Mouse (Mus musculus) stomach, postnatal 0 days (tissue): ENCODE measurements around the gene Rad9b.

Experiments
- CTCF ChIP-seq: IDR thresholded peaks from 2 replicates; pipeline ENCODE4 v1.5.1; 2016; ENCODE audit warnings: antibody characterized with exemption, low read depth, mild to moderate bottlenecking, moderate library complexity
- EP300 ChIP-seq: optimal IDR thresholded peaks from 2 replicates; pipeline ENCODE3; 2016; ENCODE audit warnings: antibody characterized with exemption

DNA sequence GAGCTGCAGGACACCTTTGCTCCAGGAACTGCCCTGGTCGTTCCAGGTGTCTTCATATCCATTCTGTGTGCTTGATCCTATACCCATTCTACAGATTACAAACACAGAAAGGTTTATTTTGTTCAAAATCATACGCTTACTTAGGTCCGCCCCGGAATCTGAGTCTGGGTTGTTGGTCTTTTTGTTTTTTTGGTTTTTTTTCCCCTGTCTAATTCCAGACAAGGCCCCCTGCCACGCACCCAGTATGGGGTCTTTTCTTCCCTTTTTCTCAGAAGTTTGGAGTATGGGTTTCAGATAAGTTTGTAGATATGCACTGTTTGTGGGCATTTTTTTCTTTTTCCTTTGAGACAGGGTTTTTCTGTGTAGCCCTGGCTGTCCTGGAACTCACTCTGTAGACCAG lies 18.8 kb upstream of the Rad9b start:
- TF ChIP-seq CTCF (no peak), EP300 (no peak)
